Mouse (Mus musculus): ENCODE data around the gene Tcf15. TPM values are rescaled to one million over a fixed set of nuclear protein-coding genes. Genes with fewer than 3 reads are reported as not detected.

The Tcf15 gene
- total and polyA plus RNA-seq, 3 experiments: not detected

- H3K36me3 ChIP-seq (replicated peaks in 1 of 2; ENCODE audit: control insufficient read depth in 1 of 2, insufficient read depth in 1 of 2, low read length in 1 of 2): no peaks in the 10 kb centered on the region
- no peak overlapping the region for H3K4me2 ChIP-seq (ENCODE audit: insufficient read depth, low read depth, poor library complexity, severe bottlenecking)
- H3K9me3 ChIP-seq (replicated peaks; ENCODE audit: low read length): no peaks in the 10 kb centered on the region
- in situ Hi-C loops (cut with MboI; ENCODE audit: low pct_ligation_motif_present, low pct_unique_long_range_greater_than_20kb, low sequenced_read_pairs) (no loop called here), dilution Hi-C loops (cut with MboI; ENCODE audit: extremely low pct_ligation_motif_present, extremely low pct_unique_long_range_greater_than_20kb, low sequenced_read_pairs) (no loop called here)
- peaks cover 58% of the 10 kb centered on the region for H3K27me3 ChIP-seq (replicated peaks)
- no peak overlapping the region for H3K9ac ChIP-seq (ENCODE audit: insufficient read depth, low read depth)
- DNase-seq (ENCODE audit: extremely low read depth): no peak
- H3K4me3 ChIP-seq (replicated peaks in 1 of 3; ENCODE audit: low read depth in 2 of 3, low read length in 2 of 3, poor library complexity in 1 of 3): no peak overlapping the region
- H3K79me2 ChIP-seq (replicated peaks; ENCODE audit: control insufficient read depth, extremely low read depth, insufficient read depth, poor library complexity, severe bottlenecking): no peaks in the 10 kb centered on the region
- no peak overlapping the region for H3K27ac ChIP-seq (ENCODE audit: insufficient read depth, low read depth)
- H3K4me1 ChIP-seq (ENCODE audit: control insufficient read depth in 1 of 2, insufficient read depth in 2 of 2): no peaks in the 10 kb centered on the region
- TF ChIP-seq PAX5 (IDR thresholded peaks at IDR 0.05; ENCODE audit: low read length) (no peak), JUN (IDR thresholded peaks at IDR 0.05; ENCODE audit: insufficient read depth, low read depth, low read length) (no peak), RCOR1 (conservative IDR thresholded peaks at IDR 0.05; ENCODE audit: low read depth, low read length) (no peak), MAZ (IDR thresholded peaks at IDR 0.05; ENCODE audit: low read depth, low read length) (no peak), MYC (IDR thresholded peaks at IDR 0.05; ENCODE audit: low read depth, low read length) (no peak), JUND (conservative IDR thresholded peaks at IDR 0.05; ENCODE audit: low read depth, low read length) (no peak), MAFK (IDR thresholded peaks at IDR 0.05; ENCODE audit: insufficient replicate concordance, low read length) (no peak), ETS1 (conservative IDR thresholded peaks at IDR 0.05; ENCODE audit: low read depth, low read length) (no peak), TBP (conservative IDR thresholded peaks at IDR 0.05; ENCODE audit: low read depth, low read length) (no peak), ELF1 (IDR thresholded peaks at IDR 0.05; ENCODE audit: low read depth, low read length) (no peak), SIN3A (IDR thresholded peaks at IDR 0.05; ENCODE audit: low read length) (no peak), ZMIZ1 (IDR thresholded peaks at IDR 0.05; ENCODE audit: low read depth, low read length) (no peak), KAT2A (IDR thresholded peaks at IDR 0.05; ENCODE audit: insufficient replicate concordance, low read length) (no peak), ZKSCAN1 (IDR thresholded peaks at IDR 0.05; ENCODE audit: borderline replicate concordance, low read depth, low read length) (no peak), USF1 (IDR thresholded peaks at IDR 0.05; ENCODE audit: low read depth, low read length) (no peak), EP300 (IDR thresholded peaks at IDR 0.05; ENCODE audit: low read length) (no peak), ZNF384 (IDR thresholded peaks at IDR 0.05; ENCODE audit: low read depth, low read length) (no peak), CHD2 (IDR thresholded peaks at IDR 0.05; ENCODE audit: low read length) (no peak), E2F4 (IDR thresholded peaks at IDR 0.05; ENCODE audit: insufficient replicate concordance, low read depth, low read length) (no peak)
Measured at GRCm38 (mm10) chr2:152189213-152189612, 45.9 kb downstream of the Tcf15 start.

- Histone ChIP-seq H3K27ac (ENCODE audit: insufficient read depth, low read depth) (no peak overlapping the region), H3K79me2 (replicated peaks; ENCODE audit: control insufficient read depth, extremely low read depth, insufficient read depth, poor library complexity, severe bottlenecking) (no peaks in the 10 kb centered on the region), H3K27me3 (replicated peaks) (peaks cover 60% of the 10 kb centered on the region)
Measured at GRCm38 (mm10) chr2:152189640-152190039, 46.3 kb downstream of the Tcf15 start.

More at GRCm38 (mm10) chr2:152189640-152190039, 46.3 kb downstream of the Tcf15 start:
- dilution Hi-C loops (cut with MboI; ENCODE audit: extremely low pct_ligation_motif_present, extremely low pct_unique_long_range_greater_than_20kb, low sequenced_read_pairs): no loop called here
- in situ Hi-C loops (cut with MboI; ENCODE audit: low pct_ligation_motif_present, low pct_unique_long_range_greater_than_20kb, low sequenced_read_pairs): no loop called here
- Histone ChIP-seq H3K9ac (ENCODE audit: insufficient read depth, low read depth) (no peak overlapping the region), H3K4me3 (replicated peaks in 1 of 3; ENCODE audit: low read depth in 2 of 3, low read length in 2 of 3, poor library complexity in 1 of 3) (no peak overlapping the region), H3K9me3 (replicated peaks; ENCODE audit: low read length) (no peaks in the 10 kb centered on the region), H3K36me3 (replicated peaks in 1 of 2; ENCODE audit: control insufficient read depth in 1 of 2, insufficient read depth in 1 of 2, low read length in 1 of 2) (no peaks in the 10 kb centered on the region), H3K4me1 (ENCODE audit: control insufficient read depth in 1 of 2, insufficient read depth in 2 of 2) (no peaks in the 10 kb centered on the region), H3K4me2 (ENCODE audit: insufficient read depth, low read depth, poor library complexity, severe bottlenecking) (no peak overlapping the region)
- DNase-seq (ENCODE audit: extremely low read depth): no peak
- TF ChIP-seq NELFE (IDR thresholded peaks at IDR 0.05; ENCODE audit: low read depth, low read length) (no peak), MAZ (IDR thresholded peaks at IDR 0.05; ENCODE audit: low read depth, low read length) (no peak), MXI1 (IDR thresholded peaks at IDR 0.05; ENCODE audit: low read depth, low read length) (no peak), MYC (IDR thresholded peaks at IDR 0.05; ENCODE audit: low read depth, low read length) (no peak), ZC3H11A (IDR thresholded peaks at IDR 0.05; ENCODE audit: low read depth, low read length) (no peak), RCOR1 (conservative IDR thresholded peaks at IDR 0.05; ENCODE audit: low read depth, low read length) (no peak), UBTF (IDR thresholded peaks at IDR 0.05; ENCODE audit: low read depth, low read length) (no peak), CTCF (conservative IDR thresholded peaks at IDR 0.05 in 1 of 2, IDR thresholded peaks at IDR 0.05 in 1 of 2; ENCODE audit: low read depth in 2 of 2, low read length in 2 of 2) (no peak), RAD21 (IDR thresholded peaks at IDR 0.05; ENCODE audit: low read depth, low read length) (no peak), POLR2AphosphoS2 (IDR thresholded peaks at IDR 0.05; ENCODE audit: low read depth, low read length) (no peak), USF1 (IDR thresholded peaks at IDR 0.05; ENCODE audit: low read depth, low read length) (no peak), E2F4 (IDR thresholded peaks at IDR 0.05; ENCODE audit: insufficient replicate concordance, low read depth, low read length) (no peak), SMC3 (IDR thresholded peaks at IDR 0.05; ENCODE audit: low read depth, low read length) (no peak), ZMIZ1 (IDR thresholded peaks at IDR 0.05; ENCODE audit: low read depth, low read length) (no peak), HCFC1 (IDR thresholded peaks at IDR 0.05; ENCODE audit: low read depth, low read length) (no peak), IRF4 (IDR thresholded peaks at IDR 0.05; ENCODE audit: low read depth, low read length) (no peak), MAFK (IDR thresholded peaks at IDR 0.05; ENCODE audit: insufficient replicate concordance, low read length) (no peak), SIN3A (IDR thresholded peaks at IDR 0.05; ENCODE audit: low read length) (no peak)
